Mouse (Mus musculus) B cell, adult 67 days (primary cell): ENCODE data around the gene Vmn1r236. TPM values are rescaled to one million over a fixed set of nuclear protein-coding genes. Genes with fewer than 3 reads are reported as not detected.

Experiments
- total RNA-seq, 2 experiments: library from RNA; stranded (reverse); gene quantifications; 4 replicates each; pipeline ENCODE4 v1.2.4; 2023

Vmn1r236 gene
- not detected for total RNA-seq

GRCm38 (mm10) chr17:21282642-21283041, at the start of gene Vmn1r236:
Gene Vmn1r236, plus strand, starts transcription at chr17:21282942.

GRCm38 (mm10) chr17:21256111-21256510, 26.6 kb upstream of the Vmn1r236 start, which contains the start of gene Vmn1r235:
Gene Vmn1r235, plus strand, starts transcription at chr17:21256411.

GRCm38 (mm10) chr17:21311565-21311964, 28.8 kb downstream of the Vmn1r236 start, which contains the start of gene Vmn1r237:
Gene Vmn1r237, plus strand, starts transcription at chr17:21311865.

Other genes with a start within 250 kb of the Vmn1r236 start
- not detected for gene Vmn1r234, start 56.9 kb upstream of the Vmn1r236 start, total RNA-seq
- gene Vmn1r235, start 26.5 kb upstream of the Vmn1r236 start, total RNA-seq, result not detected
- gene Vmn1r237, start 28.9 kb downstream of the Vmn1r236 start, total RNA-seq, result not detected
- gene Zfp677, start 100.8 kb downstream of the Vmn1r236 start, total RNA-seq, result 1 to 10 TPM; 3.7 to 5.6 TPM
- gene Zfp54, start 140.3 kb downstream of the Vmn1r236 start, total RNA-seq, result 1 to 10 TPM; 2.5 to 4.0 TPM
- 10 to 100 TPM; 13.3 to 15.6 TPM for gene Zfp51, start 167.4 kb downstream of the Vmn1r236 start, total RNA-seq
- gene Zfp53, start 206.1 kb downstream of the Vmn1r236 start, total RNA-seq, result 10 to 100 TPM; 11.8 to 18.1 TPM